8 mouse cellular contexts compared by ENCODE assay signal in the genomic region with DNA sequence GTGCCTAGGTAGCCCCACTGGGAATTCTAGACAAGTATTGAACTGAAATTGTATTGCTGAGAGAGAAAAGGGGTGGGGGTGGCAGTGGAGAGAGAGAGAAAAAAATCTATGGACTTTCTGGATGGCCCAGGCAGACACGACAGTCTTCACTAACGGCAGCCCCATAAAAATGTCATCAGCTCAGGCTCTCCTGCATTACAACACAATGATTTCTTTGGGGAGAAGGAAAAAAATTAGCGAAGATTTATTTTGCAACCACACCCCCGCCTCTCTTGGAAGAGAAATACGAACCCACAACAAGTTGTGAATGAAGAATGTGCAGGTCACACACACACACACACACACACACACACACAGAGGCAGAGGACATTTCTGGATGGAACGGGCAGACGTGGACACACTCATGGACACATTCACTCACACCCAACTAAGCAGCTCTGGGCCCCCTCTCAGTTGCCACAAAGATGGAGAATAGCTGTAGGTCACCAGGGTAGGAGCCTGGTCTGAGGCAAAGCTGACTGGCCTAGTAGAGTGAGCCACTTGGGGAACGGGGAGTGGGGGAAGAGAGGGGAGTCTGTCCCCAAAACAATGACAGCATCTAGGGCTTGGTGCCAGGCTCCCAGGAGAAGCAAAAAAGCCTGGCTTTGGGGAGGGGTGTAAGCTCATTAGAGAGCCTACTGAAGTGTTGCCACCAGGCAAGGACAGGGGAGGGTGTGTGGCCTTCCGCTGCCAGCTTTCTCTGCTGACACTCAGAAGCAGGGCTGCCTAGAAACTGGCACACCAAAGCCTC.
DNase-seq lines count a peak whose midpoint lies in the region; ATAC-seq lines count a peak whose summit lies in the region.

No protein-coding gene starts in this region.

- H3K27ac ChIP-seq in forebrain, embryonic 11.5 days (ENCODE audit: low read depth, low read length): peak overlapping the region; percentile 72; the same call in 1 of the 2 replicates
- H3K27ac ChIP-seq in neural tube, embryonic 13.5 days (replicated peaks): peak overlapping the region; percentile 74

- intact Hi-C loops in heart, postnatal 10 days (cut with DNase I): no loop called here
- intact Hi-C loops in heart, postnatal 36 days (cut with DNase I): no loop called here

- no peak overlapping the region for H3K4me3 ChIP-seq in forebrain, embryonic 11.5 days (ENCODE audit: low read depth, low read length)
- no peak overlapping the region for H3K4me3 ChIP-seq in neural tube, embryonic 13.5 days

- no peaks in the 10 kb centered on the region for H3K9me3 ChIP-seq in forebrain, embryonic 11.5 days (ENCODE audit: control insufficient read depth, low read length)
- H3K9me3 ChIP-seq in neural tube, embryonic 13.5 days: no peaks in the 10 kb centered on the region

- H3K36me3 ChIP-seq in forebrain, embryonic 11.5 days (ENCODE audit: control insufficient read depth, insufficient read depth, low read length): no peaks in the 10 kb centered on the region
- no peaks in the 10 kb centered on the region for H3K36me3 ChIP-seq in neural tube, embryonic 13.5 days

- peak; percentile 23 to 38 for DNase-seq in heart, postnatal 10 days
- DNase-seq in heart, adult 8-10 months (ENCODE audit: low spot score): no peak
- peak; percentile 62 for DNase-seq in forebrain, embryonic 11.5 days (ENCODE audit: low spot score)
- DNase-seq in left cerebral cortex, adult 18-20 months (ENCODE audit: low spot score in 2 of 2): peak; percentile 26 to 43
- DNase-seq in testis, postnatal 10 days (ENCODE audit: low spot score): no peak
- no peak for DNase-seq in heart, postnatal 36 days

- no peaks in the 10 kb centered on the region; the same call in 1 of the 2 replicates for H3K27me3 ChIP-seq in forebrain, embryonic 11.5 days (ENCODE audit: control insufficient read depth, insufficient read depth, low read length)
- H3K27me3 ChIP-seq in neural tube, embryonic 13.5 days: no peaks in the 10 kb centered on the region

- peaks cover 24% of the 10 kb centered on the region for H3K4me1 ChIP-seq in forebrain, embryonic 11.5 days (replicated peaks; ENCODE audit: control insufficient read depth, insufficient read depth, low read length)
- peaks cover 42% of the 10 kb centered on the region for H3K4me1 ChIP-seq in neural tube, embryonic 13.5 days (replicated peaks)

- WGBS in forebrain, embryonic 11.5 days: 44% methylated on average over 9 of the region's 9 CpGs
- 22% methylated on average over 9 of the region's 9 CpGs for WGBS in neural tube, embryonic 13.5 days

- H3K9ac ChIP-seq in forebrain, embryonic 11.5 days (ENCODE audit: low read length): peak overlapping the region; percentile 30; the same call in 1 of the 2 replicates
- H3K9ac ChIP-seq in neural tube, embryonic 13.5 days: no peak overlapping the region

- peak; percentile 37 for ATAC-seq in forebrain, embryonic 11.5 days (replicated peaks; ENCODE audit: low FRiP score)
- peak; percentile 65 for ATAC-seq in neural tube, embryonic 13.5 days (ENCODE audit: low read depth)
- no peak for ATAC-seq in erythroblast, adult 5-6 weeks (replicated peaks; ENCODE audit: low FRiP score, poor library complexity, severe bottlenecking)

- peak overlapping the region; percentile 39; the same call in 1 of the 2 replicates for H3K4me2 ChIP-seq in forebrain, embryonic 11.5 days (ENCODE audit: low read depth, low read length, severe bottlenecking)
- H3K4me2 ChIP-seq in neural tube, embryonic 13.5 days: peak overlapping the region; percentile 33; the same call in 1 of the 2 replicates

Comparison
In these comparisons a context has a peak if more than half of its experiments do, and no peak if none do; other contexts are left out.
1. DNase-seq: peak in heart, postnatal 10 days (2 of 2), forebrain, embryonic 11.5 days (single experiment) and left cerebral cortex, adult 18-20 months (2 of 2); none in heart, adult 8-10 months (single experiment), testis, postnatal 10 days (single experiment) and heart, postnatal 36 days (0 of 2).